Mouse (Mus musculus) cerebellum, adult 11 months (tissue): ENCODE measurements at regions not wholly inside any gene's neighbourhood (a gene's known extent, or its start where the extent isn't known, plus 50 kb on each side); places are given as distances from the start of the nearest gene placed in this dataset.

Experiments
- DNase-seq: peaks from one replicate; pipeline ENCODE4 v3.0.0; 2022

GRCm38 (mm10) chr1:187413881-187414280, 194.7 kb upstream of the Esrrg start:
- no peak for DNase-seq

GRCm38 (mm10) chr1:187418186-187419140, 190.1 kb upstream of the Esrrg start:
- DNase-seq = no peak

GRCm38 (mm10) chr1:187428536-187429215, 179.9 kb upstream of the Esrrg start:
- DNase-seq = no peak

GRCm38 (mm10) chr1:187433716-187434634, 174.6 kb upstream of the Esrrg start:
- no peak for DNase-seq

- DNase-seq = no peak
Observed at GRCm38 (mm10) chr1:187439170-187439914, 169.2 kb upstream of the Esrrg start.

GRCm38 (mm10) chr1:187441668-187442193, 166.9 kb upstream of the Esrrg start:
- no peak for DNase-seq

GRCm38 (mm10) chr1:187446511-187446910, 162.1 kb upstream of the Esrrg start:
- no peak for DNase-seq

- peak; percentile 12 for DNase-seq
Observed at GRCm38 (mm10) chr1:187448173-187448572, 160.4 kb upstream of the Esrrg start.

GRCm38 (mm10) chr1:187450106-187450505, 158.5 kb upstream of the Esrrg start:
- DNase-seq = no peak

- DNase-seq = no peak
Observed at GRCm38 (mm10) chr1:187452189-187452588, 156.4 kb upstream of the Esrrg start.

GRCm38 (mm10) chr1:187454431-187454830, 154.2 kb upstream of the Esrrg start:
- DNase-seq = no peak

- DNase-seq = no peak
Observed at GRCm38 (mm10) chr1:187484821-187485220, 123.8 kb upstream of the Esrrg start.

- no peak for DNase-seq
Observed at GRCm38 (mm10) chr1:187487948-187488690, 120.5 kb upstream of the Esrrg start.

GRCm38 (mm10) chr1:187489452-187489851, 119.1 kb upstream of the Esrrg start:
- no peak for DNase-seq

- DNase-seq = no peak
Observed at GRCm38 (mm10) chr1:187505368-187505767, 103.2 kb upstream of the Esrrg start.

- DNase-seq = no peak
Observed at GRCm38 (mm10) chr1:187507217-187507616, 101.4 kb upstream of the Esrrg start.

GRCm38 (mm10) chr1:187531349-187531922, 77.2 kb upstream of the Esrrg start:
- no peak for DNase-seq

- no peak for DNase-seq
Observed at GRCm38 (mm10) chr1:187536263-187536662, 72.3 kb upstream of the Esrrg start.

- DNase-seq = no peak
Observed at GRCm38 (mm10) chr1:187556718-187557117, 51.9 kb upstream of the Esrrg start.
